In genomic region chr8:82773332-82774092, GRCm38 (mm10) we compare ENCODE assay signal across 8 mouse cellular contexts. TPM values are rescaled to one million over a fixed set of nuclear protein-coding genes. Genes with fewer than 3 reads are reported as not detected.
DNase-seq lines count a peak whose midpoint lies in the region; ATAC-seq and TF ChIP-seq lines count a peak whose summit lies in the region.

No protein-coding gene starts in this region.

- peak; percentile 76 for ATAC-seq in kidney, embryonic 14.5 days (ENCODE audit: low FRiP score, low TSS enrichment)
- no peak; the same call in 1 of the 2 replicates for ATAC-seq in forebrain, embryonic 12.5 days (ENCODE audit: low FRiP score)
- peak; percentile 74; the same call in 1 of the 2 replicates for ATAC-seq in limb, embryonic 13.5 days (ENCODE audit: low FRiP score, low read depth)
- peak; percentile 75 for ATAC-seq in midbrain, postnatal 0 days (ENCODE audit: low FRiP score)

- H3K79me2 ChIP-seq in MEL (ENCODE audit: control insufficient read depth, insufficient read depth, low read length, poor library complexity), result peaks cover 26% of the 10 kb centered on the region

- TF ChIP-seq EP300 in MEL (IDR thresholded peaks at IDR 0.05; ENCODE audit: low read depth in 1 of 2, low read length in 2 of 2), result no peak

- no peak for TF ChIP-seq CTCF in MEL (IDR thresholded peaks at IDR 0.05 in 2 of 3, conservative IDR thresholded peaks at IDR 0.05 in 1 of 3; ENCODE audit: control insufficient read depth in 1 of 3, insufficient read depth in 1 of 3, low read depth in 2 of 3, low read length in 3 of 3, poor library complexity in 1 of 3, severe bottlenecking in 1 of 3)
- no peak; the same call in 1 of the 2 replicates for TF ChIP-seq CTCF in midbrain, postnatal 0 days (IDR thresholded peaks at IDR 0.05)

- H3K27ac ChIP-seq in kidney, embryonic 14.5 days (ENCODE audit: low read depth, low read length), result peak overlapping the region; percentile 76; the same call in 1 of the 2 replicates
- peak overlapping the region; percentile 54 for H3K27ac ChIP-seq in MEL (ENCODE audit: control insufficient read depth, low read depth, low read length)
- H3K27ac ChIP-seq in forebrain, embryonic 12.5 days, result peak overlapping the region; percentile 66
- H3K27ac ChIP-seq in limb, embryonic 13.5 days, result peak overlapping the region; percentile 58; the same call in 1 of the 2 replicates
- H3K27ac ChIP-seq in midbrain, postnatal 0 days (ENCODE audit: low read depth, low read length), result peak overlapping the region; percentile 82

- 0 out of 2 replicates have a peak, but pooled peaks cover 9% of the 10 kb centered on the region for H3K4me1 ChIP-seq in kidney, embryonic 14.5 days (ENCODE audit: control insufficient read depth, insufficient read depth, low read length)
- peaks cover 2 to 10% of the 10 kb centered on the region in 2 experiments; a peak in 3 of 4 replicates for H3K4me1 ChIP-seq in MEL (ENCODE audit: control insufficient read depth in 1 of 2, insufficient read depth in 2 of 2, low read length in 2 of 2)
- peaks cover 20% of the 10 kb centered on the region for H3K4me1 ChIP-seq in forebrain, embryonic 12.5 days
- H3K4me1 ChIP-seq in limb, embryonic 13.5 days, result peaks cover 14% of the 10 kb centered on the region
- H3K4me1 ChIP-seq in midbrain, postnatal 0 days (ENCODE audit: insufficient read depth, low read length), result no peaks in the 10 kb centered on the region

- TF ChIP-seq POLR2A in MEL (IDR thresholded peaks at IDR 0.05; ENCODE audit: control insufficient read depth in 1 of 2, insufficient read depth in 1 of 2, low read depth in 1 of 2, low read length in 2 of 2, poor library complexity in 1 of 2), result peak in 1 of 2 experiments; percentile 54; a peak in 2 of 4 replicates

- H3K27me3 ChIP-seq in kidney, embryonic 14.5 days (ENCODE audit: control insufficient read depth, insufficient read depth, low read length), result no peaks in the 10 kb centered on the region
- H3K27me3 ChIP-seq in MEL (ENCODE audit: control insufficient read depth in 1 of 2, insufficient read depth in 2 of 2, low read length in 2 of 2), result peaks cover 0 to 1% of the 10 kb centered on the region in 2 experiments; a peak in 1 of 4 replicates
- H3K27me3 ChIP-seq in forebrain, embryonic 12.5 days, result no peaks in the 10 kb centered on the region
- H3K27me3 ChIP-seq in limb, embryonic 13.5 days, result no peaks in the 10 kb centered on the region
- no peaks in the 10 kb centered on the region for H3K27me3 ChIP-seq in midbrain, postnatal 0 days (ENCODE audit: insufficient read depth, low read length)

- H3K36me3 ChIP-seq in kidney, embryonic 14.5 days (ENCODE audit: control insufficient read depth, insufficient read depth, low read length), result peaks cover 32% of the 10 kb centered on the region
- H3K36me3 ChIP-seq in MEL (ENCODE audit: control insufficient read depth in 1 of 2, insufficient read depth in 2 of 2, low read length in 2 of 2), result peaks cover 16 to 31% of the 10 kb centered on the region in 2 experiments
- H3K36me3 ChIP-seq in forebrain, embryonic 12.5 days (replicated peaks), result peaks cover 30% of the 10 kb centered on the region
- peaks cover 34% of the 10 kb centered on the region for H3K36me3 ChIP-seq in limb, embryonic 13.5 days
- peaks cover 12% of the 10 kb centered on the region for H3K36me3 ChIP-seq in midbrain, postnatal 0 days (ENCODE audit: insufficient read depth, low read length)

- DNase-seq in kidney, postnatal 25 days, result no peak
- DNase-seq in MEL (ENCODE audit: low read depth, low spot score), result no peak
- no peak for DNase-seq in midbrain, postnatal 0 days (ENCODE audit: low spot score)
- DNase-seq in right cerebral cortex, postnatal 4 days, result no peak
- no peak for DNase-seq in right cerebral cortex, postnatal 25 days

- H3K9ac ChIP-seq in kidney, embryonic 14.5 days (ENCODE audit: low read depth, low read length), result peak overlapping the region; percentile 94
- H3K9ac ChIP-seq in MEL (ENCODE audit: control insufficient read depth, low read depth, low read length, poor library complexity, severe bottlenecking), result peak overlapping the region; percentile 83
- peak overlapping the region; percentile 90 for H3K9ac ChIP-seq in forebrain, embryonic 12.5 days
- peak overlapping the region; percentile 92 for H3K9ac ChIP-seq in limb, embryonic 13.5 days
- peak overlapping the region; percentile 90 for H3K9ac ChIP-seq in midbrain, postnatal 0 days (replicated peaks; ENCODE audit: low read length, poor library complexity, severe bottlenecking)

- WGBS in kidney, embryonic 14.5 days, result 4% methylated on average over 35 of the region's 35 CpGs
- 6% methylated on average over 35 of the region's 35 CpGs for WGBS in forebrain, embryonic 12.5 days
- WGBS in limb, embryonic 13.5 days, result 4% methylated on average over 35 of the region's 35 CpGs
- WGBS in midbrain, postnatal 0 days, result 5% methylated on average over 35 of the region's 35 CpGs

- H3K9me3 ChIP-seq in kidney, embryonic 14.5 days (ENCODE audit: control insufficient read depth, low read length), result no peaks in the 10 kb centered on the region
- no peaks in the 10 kb centered on the region for H3K9me3 ChIP-seq in MEL (replicated peaks; ENCODE audit: insufficient read depth, low read length)
- no peaks in the 10 kb centered on the region for H3K9me3 ChIP-seq in forebrain, embryonic 12.5 days
- H3K9me3 ChIP-seq in limb, embryonic 13.5 days, result no peaks in the 10 kb centered on the region
- H3K9me3 ChIP-seq in midbrain, postnatal 0 days (ENCODE audit: low read length), result no peaks in the 10 kb centered on the region

- no peak for TF ChIP-seq RAD21 in MEL (IDR thresholded peaks at IDR 0.05; ENCODE audit: low read depth, low read length)

- H3K4me2 ChIP-seq in kidney, embryonic 14.5 days (replicated peaks; ENCODE audit: low read depth, low read length), result peak overlapping the region; percentile 60
- peak overlapping the region; percentile 73 for H3K4me2 ChIP-seq in forebrain, embryonic 12.5 days
- H3K4me2 ChIP-seq in limb, embryonic 13.5 days (replicated peaks), result peak overlapping the region; percentile 89
- peak overlapping the region; percentile 66 for H3K4me2 ChIP-seq in midbrain, postnatal 0 days (ENCODE audit: low read depth, low read length, poor library complexity, severe bottlenecking)

- H3K4me3 ChIP-seq in kidney, embryonic 14.5 days (ENCODE audit: low read length), result peak overlapping the region; percentile 93
- H3K4me3 ChIP-seq in MEL (ENCODE audit: control insufficient read depth in 1 of 2, insufficient read depth in 1 of 2, low read depth in 2 of 2, low read length in 2 of 2), result peak overlapping the region; percentile 60 to 97
- H3K4me3 ChIP-seq in forebrain, embryonic 12.5 days (replicated peaks), result peak overlapping the region; percentile 87
- peak overlapping the region; percentile 92 for H3K4me3 ChIP-seq in limb, embryonic 13.5 days
- peak overlapping the region; percentile 93 for H3K4me3 ChIP-seq in midbrain, postnatal 0 days (ENCODE audit: low read depth, low read length)

TF ChIP-seq in MEL, 35 proteins besides CTCF, POLR2A, EP300 and RAD21:
- peak; percentile 62 for TF ChIP-seq MAX (IDR thresholded peaks at IDR 0.05; ENCODE audit: low read length)
- TF ChIP-seq ZKSCAN1 (IDR thresholded peaks at IDR 0.05; ENCODE audit: low read depth, low read length), result no peak

RNA-seq across cellular contexts. Expression of gene Zfp330, which starts 0.4 kb away (rescaled TPM):
- 72.5 and 81.3 TPM in 2 replicates for polyA plus RNA-seq in kidney, embryonic 14.5 days (2014; fragmentation: Nextera tagmentation; extraction: Ambion mirVana)
- 84.5 and 95.6 TPM in 2 replicates for total RNA-seq in MEL (2012; rRNA removed)
- 10 to 100 TPM in 1 of 2 experiments, not detected in 1; 94.6 TPM for polyA plus RNA-seq in MEL (2012; ENCODE audit: insufficient read depth in 1 of 2, insufficient read length in 2 of 2, low read depth in 1 of 2, low replicate concordance in 2 of 2, missing spikeins in 1 of 2)
- 74.7 and 79.7 TPM in 2 replicates for polyA plus RNA-seq in forebrain, embryonic 12.5 days (2016; fragmentation: Nextera tagmentation; extraction: Ambion mirVana)
- 74.0 and 85.4 TPM in 2 replicates for polyA plus RNA-seq in limb, embryonic 13.5 days (2015; fragmentation: Nextera tagmentation; extraction: Ambion mirVana)
- 39.0 and 64.6 TPM in 2 replicates for total RNA-seq in midbrain, postnatal 0 days (2014; rRNA removed)
- 71.8 and 74.6 TPM in 2 replicates for polyA plus RNA-seq in midbrain, postnatal 0 days (2015; fragmentation: Nextera tagmentation; extraction: Ambion mirVana)
